11 mouse cellular contexts compared by ENCODE assay signal in the genomic region with DNA sequence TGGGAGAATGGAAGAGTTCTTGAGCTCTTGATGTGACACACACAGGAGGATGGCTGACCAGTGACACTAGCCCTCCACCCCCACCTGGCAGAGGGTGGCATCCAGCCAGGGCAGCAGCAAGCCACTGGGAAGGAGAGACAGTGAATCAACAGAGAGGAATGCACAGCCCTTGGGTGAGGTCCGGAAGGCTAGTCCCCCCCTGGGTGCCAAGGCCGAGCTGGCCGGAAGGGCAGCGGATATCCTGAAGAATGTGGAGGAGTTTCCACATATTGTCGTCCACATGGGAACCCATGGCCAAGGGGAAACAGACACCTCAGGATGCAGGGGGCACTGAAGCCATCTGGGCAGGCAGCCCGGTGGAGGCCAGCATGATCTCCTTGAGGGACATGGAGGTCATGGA. TPM values are rescaled to one million over a fixed set of nuclear protein-coding genes. Genes with fewer than 3 reads are reported as not detected.
DNase-seq lines count a peak whose midpoint lies in the region.
"Had no signal": no experiment of that assay in that cellular context is flagged by ENCODE, and none has a peak within 500 bp of the region (broad histone marks: within the 10 kb centered on the region; RNA-seq: fewer than 3 reads in every experiment).

No protein-coding gene starts in this region.

- H3K27me3 ChIP-seq in heart, embryonic 10.5 days (ENCODE audit: insufficient read depth, poor library complexity, severe bottlenecking), result no peaks in the 10 kb centered on the region
- H3K27me3 ChIP-seq: liver, embryonic 15.5 days had no signal

- peak; percentile 5 for DNase-seq in urinary bladder, postnatal 10 days (ENCODE audit: low spot score)
- DNase-seq in urinary bladder, adult 2 months (ENCODE audit: low spot score), result no peak
- peak; percentile 74 for DNase-seq in heart, embryonic 10.5 days (ENCODE audit: low spot score)
- peak; percentile 66 to 86 for DNase-seq in kidney, postnatal 25 days
- DNase-seq in urinary bladder, postnatal 25 days (ENCODE audit: low spot score), result peak; percentile 52
- DNase-seq in frontal cortex, postnatal 14 days (ENCODE audit: low spot score in 2 of 2), result no peak
- no peak for DNase-seq in c-Kit-positive CD71-positive TER-119-positive erythroid progenitor cells, embryonic 14.5 days (ENCODE audit: low spot score)
- DNase-seq in cerebellum, adult 9-10 months, result no peak

- H3K4me1 ChIP-seq in heart, embryonic 10.5 days, result no peaks in the 10 kb centered on the region

- 77% methylated on average over 6 of the region's 6 CpGs for WGBS in heart, embryonic 10.5 days

- no peaks in the 10 kb centered on the region for H3K9me3 ChIP-seq in heart, embryonic 10.5 days
- H3K9me3 ChIP-seq: liver, embryonic 15.5 days had no signal

- no peak overlapping the region for H3K4me3 ChIP-seq in heart, embryonic 10.5 days
- H3K4me3 ChIP-seq: erythroblast, embryonic 14.5 days; liver, embryonic 15.5 days had no signal

- no peak overlapping the region for H3K27ac ChIP-seq in heart, embryonic 10.5 days
- H3K27ac ChIP-seq: liver, embryonic 15.5 days had no signal

- H3K36me3 ChIP-seq in heart, embryonic 10.5 days, result no peaks in the 10 kb centered on the region
- H3K36me3 ChIP-seq: liver, embryonic 15.5 days had no signal

RNA-seq across cellular contexts. Expression of a gene that starts 35.2 kb away (rescaled TPM):
- polyA plus RNA-seq in urinary bladder, adult 2 months (2012; rRNA removed), result 50.1 and 60.0 TPM in 2 replicates
- 5.7 and 5.9 TPM in 2 replicates for polyA plus RNA-seq in heart, embryonic 10.5 days (2016; fragmentation: Nextera tagmentation; extraction: Ambion mirVana)

RNA-seq across cellular contexts. Expression of a gene that starts 50.4 kb away (rescaled TPM):
- polyA plus RNA-seq in urinary bladder, adult 2 months (2012; rRNA removed), result 0.13 and 0.18 TPM in 2 replicates
- polyA plus RNA-seq in heart, embryonic 10.5 days (2016; fragmentation: Nextera tagmentation; extraction: Ambion mirVana), result 0.14 TPM in 1 of 2 replicates, not detected in the other
- polyA plus RNA-seq: hindbrain, embryonic 16.5 days had no signal

RNA-seq across cellular contexts. Expression of a gene that starts 51.3 kb away (rescaled TPM):
- polyA plus RNA-seq in urinary bladder, adult 2 months (2012; rRNA removed), result 22.6 and 25.3 TPM in 2 replicates
- polyA plus RNA-seq in heart, embryonic 10.5 days (2016; fragmentation: Nextera tagmentation; extraction: Ambion mirVana), result 7.7 and 8.4 TPM in 2 replicates

Comparison
In these comparisons a context has a peak if more than half of its experiments do, and no peak if none do; other contexts are left out.
1. DNase-seq: peak in urinary bladder, postnatal 10 days (single experiment), heart, embryonic 10.5 days (single experiment), kidney, postnatal 25 days (2 of 2) and urinary bladder, postnatal 25 days (single experiment); none in urinary bladder, adult 2 months (single experiment), frontal cortex, postnatal 14 days (0 of 2), c-Kit-positive CD71-positive TER-119-positive erythroid progenitor cells, embryonic 14.5 days (single experiment) and cerebellum, adult 9-10 months (single experiment).